Mouse (Mus musculus): Measurements from ENCODE around the gene Kirrel2.

DNA sequence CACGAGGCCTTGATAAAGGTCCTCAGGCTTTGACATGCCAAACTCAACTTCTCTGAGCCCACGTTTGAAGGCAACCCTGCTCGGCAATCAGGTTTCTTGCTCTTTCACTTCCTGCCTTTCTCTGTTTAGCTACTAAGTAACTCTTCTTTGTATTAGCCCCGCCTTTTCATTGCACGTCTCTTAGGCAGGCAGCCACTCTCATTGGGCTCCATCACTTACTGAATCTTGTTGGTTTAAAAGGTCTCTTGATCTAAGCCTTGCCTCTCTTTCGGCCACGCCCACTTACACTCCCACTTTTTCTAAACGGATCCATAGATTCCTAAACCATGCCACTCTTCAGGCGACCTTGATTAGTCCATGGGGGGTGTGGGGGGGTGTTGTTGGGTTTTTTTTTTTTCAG, 13.8 kb downstream of the Kirrel2 start:
- TF ChIP-seq CTCF (IDR thresholded peaks at IDR 0.05; ENCODE audit: insufficient read depth, low read length) (no peak), POLR2A (IDR thresholded peaks at IDR 0.05; ENCODE audit: borderline replicate concordance, extremely low read depth, low read depth, low read length) (no peak)

Data from lung, adult 2 months (tissue).